Mouse (Mus musculus) cerebellum, postnatal 4 days (tissue): ENCODE measurements around the gene Slc6a20b.

Source experiments
- DNase-seq, 2 experiments: peaks; one replicate each; pipeline ENCODE4 v3.0.0; 2022; ENCODE audit warnings: low spot score in 2 of 2, mixed read lengths in 1 of 2

Slc6a20b gene

GRCm38 (mm10) chr9:123595194-123595593, 37.2 kb downstream of the Slc6a20b start:
- no peak for DNase-seq

- no peak for DNase-seq
Measured at GRCm38 (mm10) chr9:123589240-123589910, 43.0 kb downstream of the Slc6a20b start.

- DNase-seq, result no peak
Measured at GRCm38 (mm10) chr9:123577360-123578192, 54.8 kb downstream of the Slc6a20b start.

- no peak for DNase-seq
Measured at GRCm38 (mm10) chr9:123554599-123554998, 77.8 kb downstream of the Slc6a20b start.
